Mouse (Mus musculus) v-Abl transformed pro-B cells (cell line): ENCODE results near the gene Igll1.

Experiments
- in situ Hi-C, 2 experiments: fragments of 400-800 bp; cut with MboI; formaldehyde crosslinking; loops; one replicate each; pipeline ENCODE4 v1.15.1; 2025; ENCODE audit not compliant: unreplicated experiment in 2 of 2

The Igll1 gene

GRCm38 (mm10) chr16:16863978-16864377 is at the start of gene Igll1:
TSS of gene Igll1 (minus strand) at chr16:16863985.
- in situ Hi-C loops, result loop anchor here (5.0 to 25.0 kb wide), 8 partner anchors 33 to 1381 kb away; partner anchors contain the start of genes Ppm1f (in 2 of the 2), Mapk1 (in 1 of the 2), Mzt2 (in 1 of the 2) and Ranbp1 (in 1 of the 2)

GRCm38 (mm10) chr16:16913440-16913839 is 49.7 kb upstream of the Igll1 start:
- in situ Hi-C loops, result loop anchor here (5.0 to 25.0 kb wide), 3 partner anchors 316 to 701 kb away; partner anchors contain the start of genes Pkp2 (in 2 of the 2) and Yars2 (in 1 of the 2)

GRCm38 (mm10) chr16:16911641-16912597 is 48.1 kb upstream of the Igll1 start:
- in situ Hi-C loops, result loop anchor here (5.0 to 25.0 kb wide), 3 partner anchors 315 to 700 kb away; partner anchors contain the start of genes Pkp2 (in 2 of the 2) and Yars2 (in 1 of the 2)

- in situ Hi-C loops, result loop anchor here (5.0 to 25.0 kb wide), 2 partner anchors 595 to 695 kb away; partner anchors contain the start of gene Pkp2 (in 2 of the 2)
Observed at GRCm38 (mm10) chr16:16907799-16908198, 44.0 kb upstream of the Igll1 start.

GRCm38 (mm10) chr16:16903188-16903587 is 39.4 kb upstream of the Igll1 start:
- in situ Hi-C loops, result loop anchor here (25.0 kb wide), 1 partner anchor 691 kb away; the partner anchor contains the start of gene Pkp2 (in 2 of the 2)

- in situ Hi-C loops, result loop anchor here (25.0 kb wide), 1 partner anchor 690 kb away; the partner anchor contains the start of gene Pkp2 (in 2 of the 2)
Observed at GRCm38 (mm10) chr16:16902329-16902728, 38.5 kb upstream of the Igll1 start.

- in situ Hi-C loops, result loop anchor here (5.0 kb wide), 1 partner anchor 35 kb away; the partner anchor contains the start of gene Igll1 (in 2 of the 2)
Observed at GRCm38 (mm10) chr16:16897056-16897584, 33.3 kb upstream of the Igll1 start.

GRCm38 (mm10) chr16:16896382-16897055 is 32.7 kb upstream of the Igll1 start, which contains the start of gene Ppm1f:
TSS of gene Ppm1f (plus strand) at chr16:16896469.
- in situ Hi-C loops, result loop anchor here (5.0 kb wide), 1 partner anchor 34 kb away; the partner anchor contains the start of gene Igll1 (in 2 of the 2)

GRCm38 (mm10) chr16:16896015-16896381 is 32.2 kb upstream of the Igll1 start:
- in situ Hi-C loops, result loop anchor here (5.0 kb wide), 1 partner anchor 34 kb away; the partner anchor contains the start of gene Igll1 (in 2 of the 2)

- in situ Hi-C loops, result no loop called here
Observed at GRCm38 (mm10) chr16:16892366-16892765, 28.6 kb upstream of the Igll1 start.

- in situ Hi-C loops, result no loop called here
Observed at GRCm38 (mm10) chr16:16888341-16888740, 24.6 kb upstream of the Igll1 start.

GRCm38 (mm10) chr16:16879025-16879424 is 15.2 kb upstream of the Igll1 start:
- in situ Hi-C loops, result no loop called here

GRCm38 (mm10) chr16:16870617-16871331 is 7.0 kb upstream of the Igll1 start, which contains the start of the genes Top3b and Vpreb1:
TSS of gene Top3b (plus strand) at chr16:16870736.
TSS of gene Vpreb1 (minus strand) at chr16:16870843.
- in situ Hi-C loops, result loop anchor here (25.0 kb wide), 2 partner anchors 1008 to 1283 kb away; partner anchors contain the start of gene Mzt2 (in 1 of the 2)

- in situ Hi-C loops, result loop anchor here (25.0 kb wide), 2 partner anchors 1008 to 1283 kb away; partner anchors contain the start of gene Mzt2 (in 1 of the 2)
Observed at GRCm38 (mm10) chr16:16870241-16870616, 6.4 kb upstream of the Igll1 start.

GRCm38 (mm10) chr16:16865696-16866561 is 2.1 kb upstream of the Igll1 start:
- in situ Hi-C loops, result loop anchor here (10.0 to 25.0 kb wide), 7 partner anchors 119 to 1379 kb away; partner anchors contain the start of genes Mapk1 (in 1 of the 2), Mzt2 (in 1 of the 2), Ranbp1 (in 1 of the 2) and Rimbp3 (in 1 of the 2)

GRCm38 (mm10) chr16:16865217-16865616 is 1.4 kb upstream of the Igll1 start:
- in situ Hi-C loops, result loop anchor here (10.0 to 25.0 kb wide), 7 partner anchors 120 to 1380 kb away; partner anchors contain the start of genes Mapk1 (in 1 of the 2), Mzt2 (in 1 of the 2), Ranbp1 (in 1 of the 2) and Rimbp3 (in 1 of the 2)

GRCm38 (mm10) chr16:16862288-16862687 is 1.5 kb downstream of the Igll1 start:
- in situ Hi-C loops, result loop anchor here (5.0 to 25.0 kb wide), 8 partner anchors 35 to 1383 kb away; partner anchors contain the start of genes Ppm1f (in 2 of the 2), Mapk1 (in 1 of the 2), Mzt2 (in 1 of the 2) and Ranbp1 (in 1 of the 2)
